Mouse (Mus musculus) embryonic stem cell, embryonic (primary cell): ENCODE data around the gene Rom1.

Experiments used
- CTCF ChIA-PET, 4 experiments: fragments of 300-600 bp in 2 of 4; fragments of 350-600 bp in 2 of 4; sonication (Branson Sonifier 250); formaldehyde crosslinking; loops; one replicate each; lab custom pipeline; 2022; ENCODE audit warnings: inconsistent platforms in 2 of 4; lab: Charles Lee
- POLR2A ChIA-PET, 4 experiments: fragments of 300-600 bp in 2 of 4; fragments of 350-600 bp in 2 of 4; sonication (Branson Sonifier 250); formaldehyde crosslinking; loops; one replicate each; lab custom pipeline; 2022; ENCODE audit warnings: antibody characterized with exemption in 4 of 4, inconsistent platforms in 1 of 4; lab: Charles Lee

The Rom1 gene

DNA sequence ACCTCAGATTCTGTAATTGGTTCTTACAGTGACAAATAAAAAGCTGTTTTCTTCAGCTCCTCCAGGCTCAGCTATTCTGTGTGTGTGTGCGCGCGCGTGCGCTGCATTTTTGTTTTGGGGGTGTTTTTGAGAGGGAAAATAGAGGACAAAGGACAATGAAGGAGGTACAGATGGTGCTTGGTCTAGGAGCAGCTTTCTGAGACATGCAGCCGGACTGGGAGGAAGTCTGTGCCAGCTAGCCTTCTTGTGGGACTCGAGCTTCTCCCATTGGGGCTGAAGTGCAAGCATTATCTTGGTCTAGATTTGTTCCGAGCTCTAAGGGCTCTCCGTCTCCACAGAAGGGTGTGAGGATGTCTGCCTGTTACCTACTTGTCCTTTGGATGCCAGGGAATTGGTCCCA, 23.1 kb upstream of the Rom1 start:
- ChIA-PET POLR2A (interaction anchor here (0.6 to 13.6 kb wide), 54 partner anchors 8 to 239 kb away, joined by 3 to 424 read pairs (median 10); partner anchors contain the start of genes Mta2 (in 4 of the 4), Eml3 (in 3 of the 4), Rom1 (in 3 of the 4) and 1810009A15Rik (in 2 of the 4)), CTCF (interaction anchor here in 2 of 4 experiments (0.6 to 2.2 kb wide), 2 partner anchors 234 kb away, joined by 5 to 8 read pairs; no protein-coding TSS in a partner anchor)

DNA sequence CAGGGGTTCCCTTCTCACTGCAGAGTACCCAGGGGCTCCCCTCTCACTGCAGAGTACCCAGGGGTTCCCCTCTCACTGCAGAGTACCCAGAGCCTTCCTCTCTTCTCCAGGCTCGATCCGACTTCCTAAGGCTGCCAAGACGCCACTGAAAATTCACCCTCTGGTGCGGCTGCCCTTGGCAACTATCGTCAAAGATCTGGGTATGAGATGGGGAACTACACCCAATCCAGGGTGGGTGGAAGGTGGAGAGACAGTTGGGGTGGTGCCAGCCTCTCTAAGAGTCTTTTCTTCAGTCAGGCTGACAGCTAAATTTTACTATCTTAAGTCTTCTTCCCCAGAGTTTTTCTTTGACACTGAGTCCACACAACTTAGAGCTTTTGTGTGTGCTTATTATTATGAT, 21.0 kb upstream of the Rom1 start:
- ChIA-PET POLR2A (interaction anchor here in 2 of 4 experiments (0.8 to 13.6 kb wide), 19 partner anchors 8 to 227 kb away, joined by 3 to 424 read pairs (median 4); partner anchors contain the start of genes Eef1g (in 2 of the 2), Mta2 (in 2 of the 2), Slc3a2 (in 2 of the 2) and Ubxn1 (in 2 of the 2)), CTCF (no interaction called here)

DNA sequence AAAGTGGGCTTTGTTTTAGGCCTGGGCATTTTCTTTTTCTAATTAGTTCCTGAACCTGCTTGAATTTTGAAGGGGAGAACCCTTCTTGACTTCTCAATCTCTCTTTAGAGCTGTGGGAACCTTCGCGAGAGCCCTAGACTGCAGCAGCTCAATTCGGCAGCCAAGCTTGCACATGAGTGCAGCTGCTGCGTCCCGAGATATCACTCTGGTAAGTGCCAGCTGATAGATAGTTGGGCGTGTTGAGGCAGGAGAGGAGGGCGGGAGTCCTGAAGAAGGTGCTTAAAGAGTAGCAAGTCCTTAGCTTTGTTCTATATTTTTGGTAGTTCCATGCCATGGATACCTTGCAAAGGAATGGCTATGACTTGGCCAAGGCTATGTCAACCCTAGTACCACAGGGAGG, 17.8 kb upstream of the Rom1 start:
- CTCF ChIA-PET = no interaction called here
- POLR2A ChIA-PET = interaction anchor here (0.7 to 11.3 kb wide), 18 partner anchors 11 to 292 kb away, joined by 3 to 201 read pairs (median 4); partner anchors contain the start of genes 1810009A15Rik (in 3 of the 4), Gm49416 (in 3 of the 4), B3gat3 (in 2 of the 4) and Eef1g (in 2 of the 4)

DNA sequence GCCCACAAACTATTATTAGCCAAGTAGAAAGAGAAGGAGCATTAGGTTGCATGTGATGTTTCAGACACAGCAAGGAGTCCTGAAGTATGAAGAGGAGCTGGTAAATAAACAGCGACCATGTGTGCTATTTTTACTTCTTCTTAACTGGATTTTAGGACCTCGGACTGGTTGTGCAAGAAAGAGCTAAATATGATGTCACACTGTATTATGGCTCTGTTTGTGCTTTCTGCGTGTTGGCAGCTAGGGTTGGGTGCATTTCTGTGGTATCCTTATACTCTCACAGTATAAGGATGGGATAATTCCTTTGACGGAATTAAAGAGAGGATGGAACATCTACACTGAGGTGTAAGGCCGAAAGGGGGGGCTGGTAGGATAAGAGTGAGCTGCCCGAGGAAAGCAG, 16.1 kb upstream of the Rom1 start:
- ChIA-PET CTCF (interaction anchor here in 1 of 4 experiments (0.6 kb wide), 1 partner anchor 8 kb away, joined by 3 read pairs; no protein-coding TSS in a partner anchor), POLR2A (interaction anchor here (0.6 to 11.3 kb wide), 44 partner anchors 8 to 232 kb away, joined by 3 to 201 read pairs (median 4); partner anchors contain the start of genes 1810009A15Rik (in 3 of the 4), Eef1g (in 3 of the 4), Gm49416 (in 3 of the 4) and Tut1 (in 3 of the 4))

DNA sequence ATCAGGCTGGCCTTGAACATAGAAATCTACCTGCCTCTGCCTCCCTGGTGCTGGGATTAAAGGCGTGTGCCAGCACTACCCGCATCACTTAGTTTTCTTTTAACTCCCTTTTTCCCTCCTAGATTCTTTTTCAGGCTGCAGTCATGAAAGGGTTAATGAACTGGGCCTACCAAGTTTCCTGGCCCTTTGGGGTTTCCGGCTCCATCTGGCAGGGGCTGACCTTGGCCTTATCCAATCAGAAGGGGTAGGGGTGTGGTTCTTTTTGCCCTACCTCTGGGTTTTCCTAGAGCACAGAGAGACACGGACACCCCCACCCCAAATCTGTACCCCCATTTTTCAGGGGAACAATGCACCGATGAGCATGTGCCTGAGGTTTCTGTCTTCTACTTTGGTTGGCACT, 15.6 kb upstream of the Rom1 start:
- ChIA-PET CTCF (interaction anchor here in 1 of 4 experiments (0.9 kb wide), 1 partner anchor 226 kb away, joined by 3 read pairs; no protein-coding TSS in a partner anchor), POLR2A (interaction anchor here in 3 of 4 experiments (0.7 to 11.3 kb wide), 32 partner anchors 8 to 170 kb away, joined by 3 to 201 read pairs (median 5); partner anchors contain the start of genes Eef1g (in 3 of the 3), Tut1 (in 3 of the 3), B3gat3 (in 2 of the 3) and 1810009A15Rik (in 1 of the 3))

DNA sequence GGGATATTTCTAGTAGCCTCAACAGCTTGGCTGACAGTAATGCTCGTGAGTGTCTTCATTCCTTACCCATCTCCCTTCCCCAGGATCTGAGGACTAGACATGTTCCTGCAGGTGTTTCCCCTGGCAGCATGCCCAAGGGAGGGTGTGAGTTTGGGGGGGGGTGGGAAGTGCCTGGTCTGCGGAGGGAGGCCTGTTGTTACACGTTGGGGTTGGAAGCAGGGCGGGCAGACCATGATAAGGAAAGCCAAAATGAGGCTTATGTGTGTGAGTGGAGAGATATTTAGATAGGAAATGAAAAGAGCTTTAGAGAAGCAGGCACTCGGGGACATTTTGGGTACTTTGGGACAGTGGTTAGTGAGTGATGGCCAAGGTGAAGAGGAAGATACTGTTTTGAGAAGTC, 14.9 kb upstream of the Rom1 start:
- POLR2A ChIA-PET = interaction anchor here in 3 of 4 experiments (0.6 to 11.3 kb wide), 31 partner anchors 9 to 1970 kb away, joined by 3 to 201 read pairs (median 5); partner anchors contain the start of genes Eef1g (in 3 of the 3), Tut1 (in 3 of the 3), B3gat3 (in 2 of the 3) and 1810009A15Rik (in 1 of the 3)
- CTCF ChIA-PET = interaction anchor here in 1 of 4 experiments (0.9 kb wide), 1 partner anchor 226 kb away, joined by 3 read pairs; no protein-coding TSS in a partner anchor

DNA sequence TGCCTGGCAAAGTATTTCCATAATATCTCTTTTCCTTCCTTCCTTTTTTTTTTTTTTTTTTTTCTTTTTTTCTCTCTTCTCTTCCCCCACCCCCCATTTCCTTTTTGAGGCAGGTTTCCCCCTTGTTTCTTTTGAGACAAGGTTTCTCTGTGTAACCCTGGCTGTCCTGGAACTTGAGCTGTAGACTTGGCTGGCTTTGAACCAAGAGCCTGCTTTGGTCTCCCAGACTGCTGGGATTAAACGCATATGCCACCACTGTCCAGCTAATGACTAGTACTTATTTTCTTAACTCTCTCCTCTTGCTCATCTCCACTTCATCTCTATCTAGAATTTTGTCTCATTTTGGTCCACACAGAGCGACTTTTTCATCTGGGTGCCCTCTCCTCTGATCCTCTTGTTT, 13.9 kb upstream of the Rom1 start:
- ChIA-PET CTCF (no interaction called here), POLR2A (interaction anchor here (0.6 to 11.3 kb wide), 36 partner anchors 10 to 1812 kb away, joined by 3 to 201 read pairs (median 4); partner anchors contain the start of genes Tut1 (in 4 of the 4), B3gat3 (in 3 of the 4), Eef1g (in 2 of the 4) and 1700092M07Rik (in 1 of the 4))

DNA sequence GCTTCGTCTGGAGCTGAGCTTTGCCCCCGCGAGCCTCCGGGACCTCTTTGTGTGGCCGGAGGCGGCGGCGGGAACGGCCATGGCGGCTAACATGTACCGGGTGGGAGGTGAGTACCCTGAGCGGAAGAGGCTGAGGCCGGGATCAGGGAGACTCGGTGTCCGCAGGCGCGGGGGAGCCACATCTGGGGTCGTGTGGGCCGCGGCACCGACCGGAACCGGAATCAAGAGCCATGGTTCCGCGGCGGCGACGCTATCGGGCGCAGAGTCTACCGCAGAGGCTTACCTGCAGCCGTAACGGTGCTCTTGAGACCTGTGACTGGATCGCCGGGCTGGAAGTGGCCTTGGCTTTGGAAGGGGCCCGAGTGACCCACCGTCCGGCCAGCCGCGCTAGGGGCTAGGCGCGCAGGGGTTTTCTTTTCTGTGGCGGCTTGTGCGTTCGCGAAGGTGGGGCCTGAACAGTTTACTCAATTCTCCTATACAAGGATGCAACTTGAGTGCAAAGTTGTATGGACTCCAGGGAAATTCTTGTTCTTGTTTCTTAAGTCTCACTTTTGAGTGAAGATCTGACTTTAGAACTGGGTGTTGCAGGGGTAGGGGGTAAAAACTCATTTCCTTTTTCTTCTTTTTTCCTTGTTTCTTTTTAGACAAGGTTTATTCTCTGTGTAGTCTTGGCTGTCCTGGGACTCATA, 13.3 kb upstream of the Rom1 start:
- CTCF ChIA-PET = interaction anchor here in 2 of 4 experiments (0.6 to 1.3 kb wide), 3 partner anchors 13 to 50 kb away, joined by 3 to 7 read pairs (median 5); partner anchors contain the start of genes Eml3 (in 1 of the 2) and Rom1 (in 1 of the 2)
- POLR2A ChIA-PET = interaction anchor here (0.6 to 11.3 kb wide), 93 partner anchors 8 to 229 kb away, joined by 3 to 201 read pairs (median 6); partner anchors contain the start of genes Tut1 (in 4 of the 4), 1810009A15Rik (in 3 of the 4), B3gat3 (in 3 of the 4) and Eef1g (in 3 of the 4)

DNA sequence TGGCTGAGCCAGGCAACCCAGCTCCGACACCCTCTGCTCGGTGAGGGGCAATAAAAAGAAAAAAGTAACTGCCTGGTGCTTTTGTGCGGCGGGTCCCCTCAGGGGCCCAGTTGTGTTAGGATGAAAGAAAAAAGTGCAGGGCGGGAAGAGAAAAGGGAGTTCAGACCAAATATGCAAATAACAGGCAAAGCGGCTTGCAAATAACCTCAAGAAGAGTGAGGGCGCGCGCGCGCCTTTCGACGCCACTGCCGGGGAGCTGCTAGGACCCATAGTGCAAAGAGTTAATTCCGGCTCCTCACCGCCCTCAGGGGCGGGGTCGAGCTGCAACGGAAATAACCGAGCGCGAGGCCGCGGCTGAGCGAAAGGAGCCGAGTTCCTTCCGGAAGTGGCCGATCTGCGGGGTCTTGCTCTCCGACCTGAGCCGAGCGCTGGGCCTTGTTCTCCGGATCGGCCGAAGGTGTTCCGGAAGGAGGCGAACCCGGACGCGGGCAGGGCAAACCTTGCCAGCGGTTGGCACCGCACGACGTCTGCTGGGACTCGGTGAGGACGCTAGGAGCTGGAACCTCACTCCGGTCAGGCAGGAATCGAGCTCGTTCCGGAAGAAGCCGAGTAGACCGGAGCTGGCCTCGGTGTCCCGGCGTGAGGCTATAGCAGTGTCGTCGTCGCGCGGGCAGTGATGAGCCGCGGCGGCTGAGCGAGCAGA, 12.5 kb upstream of the Rom1 start, which contains the start of gene Mta2:
Mta2 (plus strand) TSS at position 361 of the 703 bp plus-strand sequence.
- CTCF ChIA-PET = interaction anchor here in 3 of 4 experiments (0.6 to 1.3 kb wide), 6 partner anchors 12 to 1587 kb away, joined by 3 to 7 read pairs (median 4); partner anchors contain the start of genes Eml3 (in 1 of the 3) and Rom1 (in 1 of the 3)
- POLR2A ChIA-PET = interaction anchor here (0.6 to 11.3 kb wide), 109 partner anchors 9 to 1206 kb away, joined by 3 to 201 read pairs (median 6); partner anchors contain the start of genes Tut1 (in 4 of the 4), 1810009A15Rik (in 3 of the 4), B3gat3 (in 3 of the 4) and Eef1g (in 3 of the 4)

DNA sequence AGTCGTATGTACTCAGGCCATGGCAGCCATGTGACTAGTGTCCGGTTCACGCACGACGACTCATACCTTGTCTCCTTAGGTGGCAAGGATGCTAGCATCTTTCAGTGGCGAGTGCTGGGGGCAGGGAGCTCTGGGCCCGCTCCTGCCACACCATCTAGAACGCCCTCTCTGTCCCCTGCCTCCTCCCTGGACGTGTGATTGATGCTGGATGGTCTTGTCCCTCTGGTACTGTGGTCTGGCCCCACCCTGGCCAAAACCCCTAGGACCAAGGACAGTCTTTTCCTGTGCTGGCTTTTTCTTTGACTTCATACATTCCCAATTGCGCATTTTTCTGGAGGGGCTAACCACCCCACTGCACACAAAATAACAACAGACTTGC, 12.0 kb upstream of the Rom1 start:
- ChIA-PET CTCF (interaction anchor here in 1 of 4 experiments (0.6 to 1.3 kb wide), 3 partner anchors 12 to 221 kb away, joined by 3 to 7 read pairs (median 5); partner anchors contain the start of genes Eml3 and Rom1), POLR2A (interaction anchor here (0.7 to 11.3 kb wide), 85 partner anchors 9 to 1207 kb away, joined by 3 to 201 read pairs (median 6); partner anchors contain the start of genes Tut1 (in 4 of the 4), 1810009A15Rik (in 3 of the 4), B3gat3 (in 3 of the 4) and Eef1g (in 3 of the 4))

DNA sequence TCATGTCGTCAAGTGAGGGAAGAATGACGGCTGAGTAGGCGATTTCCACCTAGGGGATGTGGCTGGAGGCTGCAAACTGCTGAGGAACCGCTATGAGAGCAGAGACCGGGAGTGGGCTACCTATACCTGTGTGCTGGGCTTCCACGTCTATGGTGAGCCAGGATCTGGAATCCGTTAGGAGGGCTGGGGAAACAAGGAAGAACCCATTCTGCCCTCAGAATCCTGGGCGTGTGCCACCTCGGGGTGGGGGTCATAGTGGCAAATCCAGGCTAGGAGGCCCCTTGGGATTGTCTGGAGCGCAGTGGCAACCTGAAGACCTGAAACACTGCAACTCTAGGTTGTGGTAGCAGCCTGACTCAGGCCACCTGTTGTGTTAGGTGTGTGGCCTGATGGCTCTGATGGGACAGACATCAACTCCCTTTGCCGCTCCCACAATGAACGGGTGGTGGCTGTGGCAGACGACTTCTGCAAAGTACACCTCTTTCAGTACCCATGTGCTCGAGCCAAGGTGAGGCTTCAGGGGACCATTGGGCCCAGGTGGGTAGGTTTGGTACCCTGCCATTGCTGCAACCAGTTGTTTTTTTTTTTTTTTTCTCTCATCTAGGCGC, 11.5 kb upstream of the Rom1 start:
- POLR2A ChIA-PET = interaction anchor here in 3 of 4 experiments (0.6 to 11.3 kb wide), 60 partner anchors 10 to 1330 kb away, joined by 3 to 201 read pairs (median 6); partner anchors contain the start of genes 1810009A15Rik (in 3 of the 3), B3gat3 (in 3 of the 3), Gm49416 (in 3 of the 3) and Tut1 (in 3 of the 3)
- CTCF ChIA-PET = interaction anchor here in 1 of 4 experiments (0.7 kb wide), 1 partner anchor 1121 kb away, joined by 4 read pairs; no protein-coding TSS in a partner anchor

DNA sequence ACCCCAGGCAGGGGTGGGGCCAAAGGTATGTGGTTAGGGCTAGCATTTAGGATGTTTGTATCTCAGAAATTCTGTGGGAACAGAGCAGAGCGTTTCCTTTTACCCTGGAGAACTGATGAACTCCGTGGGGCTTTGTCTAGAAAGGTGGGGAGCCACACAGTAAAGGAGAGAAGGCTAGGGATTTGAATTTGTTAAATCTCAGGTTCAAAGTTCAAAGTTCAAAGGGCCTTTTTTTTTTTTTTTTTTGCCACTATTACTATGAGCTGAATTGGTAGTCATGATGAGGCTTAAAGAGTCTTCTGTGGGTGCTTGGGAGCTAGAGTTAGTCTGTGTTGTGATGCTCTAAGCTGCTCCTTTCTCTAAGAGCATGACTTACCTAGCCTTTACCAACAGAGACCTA, 7.6 kb upstream of the Rom1 start:
- CTCF ChIA-PET = interaction anchor here in 1 of 4 experiments (0.6 to 1.1 kb wide), 2 partner anchors 9 to 146 kb away, joined by 3 read pairs; no protein-coding TSS in a partner anchor
- POLR2A ChIA-PET = interaction anchor here in 3 of 4 experiments (0.6 to 2.8 kb wide), 20 partner anchors 9 to 1097 kb away, joined by 3 to 18 read pairs (median 4); partner anchors contain the start of genes 1810009A15Rik (in 2 of the 3), Eef1g (in 2 of the 3), Gm49416 (in 2 of the 3) and Tut1 (in 2 of the 3)

DNA sequence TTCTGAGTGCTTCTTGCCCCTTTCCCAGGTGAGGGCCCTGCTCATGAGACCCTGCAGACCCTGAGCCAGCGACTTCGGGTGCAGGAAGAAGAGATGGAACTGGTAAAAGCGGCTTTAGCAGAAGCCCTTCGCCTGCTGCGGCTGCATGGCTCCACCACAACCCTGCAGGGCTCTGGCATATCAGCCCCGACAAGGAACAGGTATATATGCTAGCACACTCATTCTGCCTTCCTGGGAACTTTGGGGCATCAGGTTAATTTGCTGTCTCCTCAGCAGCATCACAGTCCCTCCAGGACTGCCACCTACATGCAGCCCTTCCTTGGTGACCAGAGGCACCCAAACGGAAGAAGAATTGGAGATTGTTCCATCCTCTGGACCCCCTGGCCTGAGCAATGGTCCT, 1.6 kb upstream of the Rom1 start:
- ChIA-PET CTCF (interaction anchor here in 1 of 4 experiments (0.5 kb wide), 1 partner anchor 28 kb away, joined by 4 read pairs; no protein-coding TSS in a partner anchor), POLR2A (interaction anchor here (0.6 to 16.7 kb wide), 35 partner anchors 9 to 1196 kb away, joined by 3 to 191 read pairs (median 4); partner anchors contain the start of genes Mta2 (in 3 of the 4), 1810009A15Rik (in 2 of the 4), B3gat3 (in 2 of the 4) and Eef1g (in 2 of the 4))

DNA sequence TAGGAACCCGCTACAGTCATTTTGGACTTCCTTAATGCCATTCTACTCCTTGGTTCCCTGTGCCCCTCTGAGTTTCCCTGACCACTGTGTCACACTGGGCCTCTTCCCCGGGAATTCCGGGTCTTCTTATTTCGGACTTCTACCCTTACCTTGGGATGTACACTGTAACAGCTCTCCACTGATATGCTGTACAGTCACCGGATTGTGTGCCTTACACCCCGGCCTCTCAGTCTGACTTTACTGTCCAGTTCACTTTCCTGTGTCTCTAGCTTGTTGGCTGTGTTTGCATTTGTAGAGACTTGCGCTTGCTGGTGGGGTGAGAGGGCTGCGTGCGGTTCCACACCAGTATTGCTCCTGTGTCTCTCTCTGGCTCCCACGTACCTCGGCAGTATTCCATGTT, 961 bp upstream of the Rom1 start:
- POLR2A ChIA-PET = interaction anchor here (0.6 to 16.7 kb wide), 38 partner anchors 10 to 1196 kb away, joined by 3 to 191 read pairs (median 5); partner anchors contain the start of genes Mta2 (in 3 of the 4), 1810009A15Rik (in 2 of the 4), B3gat3 (in 2 of the 4) and Eef1g (in 2 of the 4)
- CTCF ChIA-PET = interaction anchor here in 1 of 4 experiments (1.5 kb wide), 1 partner anchor 9 kb away, joined by 3 read pairs; no protein-coding TSS in a partner anchor

DNA sequence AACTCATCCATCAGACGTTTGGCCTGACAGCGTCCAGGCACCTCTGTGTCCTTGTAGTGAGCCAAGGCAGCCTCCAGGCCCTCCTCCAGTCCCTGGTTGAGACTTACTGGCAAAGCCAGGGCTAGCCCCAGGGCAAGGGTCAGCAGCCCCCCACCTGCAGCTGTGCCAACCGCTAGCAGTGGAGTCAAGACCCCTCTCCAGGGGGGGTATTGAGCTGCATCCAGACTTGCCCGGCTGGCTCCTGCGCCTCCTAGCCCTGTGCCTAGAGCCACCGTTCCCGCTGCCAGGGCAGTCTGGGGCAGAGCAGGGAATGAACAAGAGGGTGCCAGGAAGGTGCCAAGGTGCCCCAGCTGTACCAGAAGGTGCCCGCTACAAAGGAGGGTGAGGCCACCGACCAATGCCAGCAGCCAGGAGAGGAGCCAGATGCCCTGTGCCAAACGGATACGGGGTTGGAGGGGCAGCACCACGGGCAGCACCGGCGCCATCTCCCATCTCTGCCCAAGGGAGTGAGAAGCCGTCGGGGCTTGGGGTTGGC, 400 bp downstream of the Rom1 start:
- POLR2A ChIA-PET = interaction anchor here (0.6 to 16.7 kb wide), 36 partner anchors 8 to 1596 kb away, joined by 3 to 191 read pairs (median 4); partner anchors contain the start of genes Mta2 (in 3 of the 4), 1810009A15Rik (in 2 of the 4), B3gat3 (in 2 of the 4) and Eef1g (in 2 of the 4)
- CTCF ChIA-PET = interaction anchor here in 1 of 4 experiments (1.0 to 1.5 kb wide), 2 partner anchors 8 to 13 kb away, joined by 3 to 5 read pairs; partner anchors contain the start of gene Mta2
